Mouse (Mus musculus) right cerebral cortex, postnatal 36 days (tissue): ENCODE measurements around the gene C5ar1.
"Not testable (repeated sequence)": the region's sequence is repeated elsewhere in the genome, so short reads cannot be mapped to it uniquely, and the experiment has no call there.

Experiments
- DNase-seq, 2 experiments: peaks; one replicate each; pipeline ENCODE4 v3.0.0; 2022; ENCODE audit warnings: low spot score in 2 of 2, mixed read lengths in 1 of 2

C5ar1 gene

GRCm38 (mm10) chr7:16259110-16259590, at the start of gene C5ar1:
TSS of gene C5ar1 (minus strand) at chr7:16259540.
- no peak for DNase-seq

GRCm38 (mm10) chr7:16308555-16309317, 49.4 kb upstream of the C5ar1 start:
- DNase-seq, result no peak

GRCm38 (mm10) chr7:16308093-16308492, 48.8 kb upstream of the C5ar1 start, which contains the start of gene Bbc3:
TSS of gene Bbc3 (plus strand) at chr7:16308393.
- DNase-seq, result not testable (repeated sequence)

GRCm38 (mm10) chr7:16307141-16307540, 47.8 kb upstream of the C5ar1 start:
- DNase-seq, result not testable (repeated sequence)

GRCm38 (mm10) chr7:16299419-16300035, 40.2 kb upstream of the C5ar1 start:
- DNase-seq, result peak; percentile 96

- no peak for DNase-seq
These were observed 39.6 kb upstream of the C5ar1 start for GRCm38 (mm10) chr7:16298927-16299326.

GRCm38 (mm10) chr7:16297616-16298015, 38.3 kb upstream of the C5ar1 start:
- no peak for DNase-seq

- DNase-seq, result peak; percentile 63 to 71
These were observed 37.5 kb upstream of the C5ar1 start for GRCm38 (mm10) chr7:16296766-16297390.

GRCm38 (mm10) chr7:16296146-16296545, 36.8 kb upstream of the C5ar1 start:
- DNase-seq, result no peak

- peak; percentile 81 to 86 for DNase-seq
These were observed 36.1 kb upstream of the C5ar1 start for GRCm38 (mm10) chr7:16295321-16295900.

GRCm38 (mm10) chr7:16294837-16295236, 35.5 kb upstream of the C5ar1 start:
- peak; percentile 87 to 89 for DNase-seq

GRCm38 (mm10) chr7:16294346-16294745, 35.0 kb upstream of the C5ar1 start:
- no peak for DNase-seq

- DNase-seq, result no peak
These were observed 28.5 kb upstream of the C5ar1 start for GRCm38 (mm10) chr7:16287791-16288190.

- DNase-seq, result no peak
These were observed 27.7 kb upstream of the C5ar1 start for GRCm38 (mm10) chr7:16287016-16287415.

- DNase-seq, result peak; percentile 98
These were observed 27.0 kb upstream of the C5ar1 start, which contains the start of gene Ccdc9 for GRCm38 (mm10) chr7:16286026-16286961. TSS of gene Ccdc9 (minus strand) at chr7:16286795.

GRCm38 (mm10) chr7:16285450-16286025, 26.2 kb upstream of the C5ar1 start:
- DNase-seq, result no peak

- no peak for DNase-seq
These were observed 25.6 kb upstream of the C5ar1 start for GRCm38 (mm10) chr7:16284904-16285303.

GRCm38 (mm10) chr7:16284001-16284400, 24.7 kb upstream of the C5ar1 start:
- DNase-seq, result no peak

- DNase-seq, result no peak
These were observed 23.0 kb upstream of the C5ar1 start for GRCm38 (mm10) chr7:16282334-16282733.

GRCm38 (mm10) chr7:16280721-16281120, 21.4 kb upstream of the C5ar1 start:
- DNase-seq, result no peak
